Comparison of ENCODE assay signal across 9 mouse cellular contexts in the genomic region with DNA sequence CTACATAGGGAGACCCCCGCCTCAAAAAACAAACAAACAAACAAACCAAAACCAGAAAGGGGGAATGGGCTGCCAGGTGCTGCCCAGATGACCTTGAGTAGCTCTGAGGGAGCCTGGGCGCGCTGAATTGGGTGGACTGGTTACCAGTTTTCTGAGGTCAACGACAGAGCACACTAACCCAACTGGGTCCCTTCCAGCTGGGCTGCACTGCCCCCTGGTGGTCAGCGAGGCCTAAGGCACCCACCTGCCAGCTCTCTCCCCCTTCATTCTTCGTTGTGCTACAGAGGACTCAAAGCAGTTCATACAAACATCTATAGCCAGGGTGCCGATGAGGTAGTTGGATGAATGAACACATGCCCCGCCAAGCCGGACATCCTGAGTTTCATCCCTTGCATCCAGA. TPM values are rescaled to one million over a fixed set of nuclear protein-coding genes. Genes with fewer than 3 reads are reported as not detected.
DNase-seq lines count a peak whose midpoint lies in the region; ATAC-seq and TF ChIP-seq lines count a peak whose summit lies in the region.
"Had no signal": no experiment of that assay in that cellular context is flagged by ENCODE, and none has a peak within 500 bp of the region (broad histone marks: within the 10 kb centered on the region; RNA-seq: fewer than 3 reads in every experiment).

No protein-coding gene starts in this region.

- H3K27me3 ChIP-seq in kidney, embryonic 15.5 days, result no peaks in the 10 kb centered on the region
- H3K27me3 ChIP-seq in intestine, embryonic 15.5 days (replicated peaks), result no peaks in the 10 kb centered on the region
- H3K27me3 ChIP-seq in liver, embryonic 12.5 days (replicated peaks), result no peaks in the 10 kb centered on the region
- H3K27me3 ChIP-seq: embryonic facial prominence, embryonic 15.5 days had no signal

- peak; percentile 57 for DNase-seq in kidney, adult 11 months
- DNase-seq in testis, postnatal 14 days (ENCODE audit: low spot score), result peak; percentile 74

- no peak; the same call in 1 of the 2 replicates for ATAC-seq in kidney, embryonic 15.5 days (replicated peaks; ENCODE audit: low FRiP score)
- peak; percentile 88 for ATAC-seq in erythroid progenitor cell, adult 5-6 weeks (replicated peaks; ENCODE audit: low FRiP score, poor library complexity, severe bottlenecking)
- peak; percentile 68 for ATAC-seq in intestine, embryonic 15.5 days
- ATAC-seq in liver, embryonic 12.5 days, result peak; percentile 69; the same call in 1 of the 2 replicates
- ATAC-seq in neutrophil, adult 5-6 weeks (ENCODE audit: extremely low read depth, insufficient number of reproducible peaks, low FRiP score, poor library complexity, severe bottlenecking), result peak; percentile 78

- H3K4me2 ChIP-seq in kidney, embryonic 15.5 days, result no peak overlapping the region
- H3K4me2 ChIP-seq in intestine, embryonic 15.5 days (replicated peaks), result no peak overlapping the region
- no peak overlapping the region for H3K4me2 ChIP-seq in liver, embryonic 12.5 days
- H3K4me2 ChIP-seq: embryonic facial prominence, embryonic 15.5 days had no signal

- H3K4me1 ChIP-seq in kidney, embryonic 15.5 days, result peaks cover 4% of the 10 kb centered on the region; the same call in 1 of the 2 replicates
- no peaks in the 10 kb centered on the region for H3K4me1 ChIP-seq in bone marrow, adult 2 months (ENCODE audit: control insufficient read depth, insufficient read depth, low read length)
- H3K4me1 ChIP-seq in intestine, embryonic 15.5 days (replicated peaks), result no peaks in the 10 kb centered on the region
- peaks cover 8% of the 10 kb centered on the region; the same call in 1 of the 2 replicates for H3K4me1 ChIP-seq in liver, embryonic 12.5 days
- H3K4me1 ChIP-seq: embryonic facial prominence, embryonic 15.5 days had no signal

- H3K9ac ChIP-seq in kidney, embryonic 15.5 days, result no peak overlapping the region
- H3K9ac ChIP-seq in intestine, embryonic 15.5 days, result no peak overlapping the region
- H3K9ac ChIP-seq in liver, embryonic 12.5 days, result no peak overlapping the region
- H3K9ac ChIP-seq: embryonic facial prominence, embryonic 15.5 days had no signal

- no peaks in the 10 kb centered on the region for H3K36me3 ChIP-seq in kidney, embryonic 15.5 days
- H3K36me3 ChIP-seq in intestine, embryonic 15.5 days, result no peaks in the 10 kb centered on the region
- no peaks in the 10 kb centered on the region for H3K36me3 ChIP-seq in liver, embryonic 12.5 days
- H3K36me3 ChIP-seq: embryonic facial prominence, embryonic 15.5 days had no signal

- peak; percentile 43; the same call in 1 of the 2 replicates for TF ChIP-seq POLR2A in bone marrow, adult 2 months (IDR thresholded peaks at IDR 0.05; ENCODE audit: borderline replicate concordance, control insufficient read depth, low read depth, low read length)

- no peak overlapping the region for H3K4me3 ChIP-seq in kidney, embryonic 15.5 days (replicated peaks)
- H3K4me3 ChIP-seq in bone marrow, adult 2 months (replicated peaks; ENCODE audit: control insufficient read depth, low read depth, low read length), result no peak overlapping the region
- H3K4me3 ChIP-seq in intestine, embryonic 15.5 days (replicated peaks), result no peak overlapping the region
- no peak overlapping the region for H3K4me3 ChIP-seq in liver, embryonic 12.5 days
- H3K4me3 ChIP-seq: embryonic facial prominence, embryonic 15.5 days had no signal

- H3K9me3 ChIP-seq in kidney, embryonic 15.5 days (replicated peaks), result no peaks in the 10 kb centered on the region
- H3K9me3 ChIP-seq in intestine, embryonic 15.5 days, result no peaks in the 10 kb centered on the region
- no peaks in the 10 kb centered on the region for H3K9me3 ChIP-seq in liver, embryonic 12.5 days (replicated peaks)
- H3K9me3 ChIP-seq: embryonic facial prominence, embryonic 15.5 days had no signal

- WGBS in kidney, embryonic 15.5 days, result 30% methylated on average over 9 of the region's 9 CpGs
- 25% methylated on average over 9 of the region's 9 CpGs for WGBS in bone marrow, adult 2 months
- WGBS in intestine, embryonic 15.5 days, result 29% methylated on average over 9 of the region's 9 CpGs
- WGBS in liver, embryonic 12.5 days (ENCODE audit: insufficient replicate concordance), result 11% methylated on average over 9 of the region's 9 CpGs

- peak; percentile 95 for TF ChIP-seq CTCF in bone marrow, adult 2 months (IDR thresholded peaks at IDR 0.05; ENCODE audit: control insufficient read depth, insufficient read depth, low read length)

- H3K27ac ChIP-seq in kidney, embryonic 15.5 days, result no peak overlapping the region
- H3K27ac ChIP-seq in bone marrow, adult 2 months (ENCODE audit: control insufficient read depth, insufficient read depth, low read depth, low read length, poor library complexity), result no peak overlapping the region
- H3K27ac ChIP-seq in intestine, embryonic 15.5 days, result no peak overlapping the region
- no peak overlapping the region for H3K27ac ChIP-seq in liver, embryonic 12.5 days
- H3K27ac ChIP-seq: embryonic facial prominence, embryonic 15.5 days had no signal

RNA-seq across cellular contexts. Expression of a gene that starts 8.6 kb away (rescaled TPM):
- polyA plus RNA-seq in kidney, embryonic 15.5 days (2015; fragmentation: Nextera tagmentation; extraction: Ambion mirVana), result 35.3 and 37.6 TPM in 2 replicates
- polyA plus RNA-seq in bone marrow, adult 2 months (2011; ENCODE audit: insufficient read depth, insufficient read length, low replicate concordance, missing spikeins), result 11.5 and 16.3 TPM in 2 replicates
- total RNA-seq in erythroid progenitor cell, adult 5-6 weeks (2015; ENCODE audit: low replicate concordance), result 15.5 and 18.9 TPM in 2 replicates
- 18.1 and 23.0 TPM in 2 replicates for total RNA-seq in erythroid progenitor cell, adult 5-6 weeks (2017; ENCODE audit: low replicate concordance)
- polyA plus RNA-seq in intestine, embryonic 15.5 days (2015; fragmentation: Nextera tagmentation; extraction: Ambion mirVana), result 29.7 and 33.1 TPM in 2 replicates
- 29.1 and 30.1 TPM in 2 replicates for polyA plus RNA-seq in liver, embryonic 12.5 days (2016; fragmentation: Nextera tagmentation; extraction: Ambion mirVana)
- 36.0 and 37.5 TPM in 2 replicates for total RNA-seq in neutrophil, adult 5-6 weeks (2017)

RNA-seq across cellular contexts. Expression of a gene that starts 10.4 kb away (rescaled TPM):
- not detected in 2 replicates for polyA plus RNA-seq in kidney, embryonic 15.5 days (2015; fragmentation: Nextera tagmentation; extraction: Ambion mirVana)
- polyA plus RNA-seq in bone marrow, adult 2 months (2011; ENCODE audit: insufficient read depth, insufficient read length, low replicate concordance, missing spikeins), result not detected in 2 replicates
- total RNA-seq in erythroid progenitor cell, adult 5-6 weeks (2015; ENCODE audit: low replicate concordance), result 43.2 TPM in 1 of 2 replicates, not detected in the other
- not detected in 2 replicates for total RNA-seq in erythroid progenitor cell, adult 5-6 weeks (2017; ENCODE audit: low replicate concordance)
- not detected in 2 replicates for polyA plus RNA-seq in intestine, embryonic 15.5 days (2015; fragmentation: Nextera tagmentation; extraction: Ambion mirVana)
- polyA plus RNA-seq in liver, embryonic 12.5 days (2016; fragmentation: Nextera tagmentation; extraction: Ambion mirVana), result not detected in 2 replicates
- not detected in 2 replicates for total RNA-seq in neutrophil, adult 5-6 weeks (2017)
- polyA plus RNA-seq: embryonic facial prominence, embryonic 15.5 days had no signal

RNA-seq across cellular contexts. Expression of a gene that starts 29.8 kb away (rescaled TPM):
- polyA plus RNA-seq in kidney, embryonic 15.5 days (2015; fragmentation: Nextera tagmentation; extraction: Ambion mirVana), result 127 and 131 TPM in 2 replicates
- 248 and 280 TPM in 2 replicates for polyA plus RNA-seq in bone marrow, adult 2 months (2011; ENCODE audit: insufficient read depth, insufficient read length, low replicate concordance, missing spikeins)
- total RNA-seq in erythroid progenitor cell, adult 5-6 weeks (2015; ENCODE audit: low replicate concordance), result 287 and 355 TPM in 2 replicates
- 402 and 410 TPM in 2 replicates for total RNA-seq in erythroid progenitor cell, adult 5-6 weeks (2017; ENCODE audit: low replicate concordance)
- polyA plus RNA-seq in intestine, embryonic 15.5 days (2015; fragmentation: Nextera tagmentation; extraction: Ambion mirVana), result 138 and 143 TPM in 2 replicates
- polyA plus RNA-seq in liver, embryonic 12.5 days (2016; fragmentation: Nextera tagmentation; extraction: Ambion mirVana), result 141 and 145 TPM in 2 replicates
- total RNA-seq in neutrophil, adult 5-6 weeks (2017), result 367 and 386 TPM in 2 replicates

RNA-seq across cellular contexts. Expression of a gene that starts 38.9 kb away (rescaled TPM):
- 57.3 and 58.8 TPM in 2 replicates for polyA plus RNA-seq in kidney, embryonic 15.5 days (2015; fragmentation: Nextera tagmentation; extraction: Ambion mirVana)
- polyA plus RNA-seq in bone marrow, adult 2 months (2011; ENCODE audit: insufficient read depth, insufficient read length, low replicate concordance, missing spikeins), result 21.3 and 53.7 TPM in 2 replicates
- 13.8 and 15.5 TPM in 2 replicates for total RNA-seq in erythroid progenitor cell, adult 5-6 weeks (2015; ENCODE audit: low replicate concordance)
- 3.8 and 11.3 TPM in 2 replicates for total RNA-seq in erythroid progenitor cell, adult 5-6 weeks (2017; ENCODE audit: low replicate concordance)
- polyA plus RNA-seq in intestine, embryonic 15.5 days (2015; fragmentation: Nextera tagmentation; extraction: Ambion mirVana), result 55.4 and 56.0 TPM in 2 replicates
- polyA plus RNA-seq in liver, embryonic 12.5 days (2016; fragmentation: Nextera tagmentation; extraction: Ambion mirVana), result 46.8 and 47.0 TPM in 2 replicates
- 6.2 and 12.2 TPM in 2 replicates for total RNA-seq in neutrophil, adult 5-6 weeks (2017)

RNA-seq across cellular contexts. Expression of a gene that starts 51.7 kb away (rescaled TPM):
- 6.4 and 7.3 TPM in 2 replicates for polyA plus RNA-seq in kidney, embryonic 15.5 days (2015; fragmentation: Nextera tagmentation; extraction: Ambion mirVana)
- 0.97 TPM in 1 of 2 replicates, not detected in the other for polyA plus RNA-seq in bone marrow, adult 2 months (2011; ENCODE audit: insufficient read depth, insufficient read length, low replicate concordance, missing spikeins)
- not detected in 2 replicates for total RNA-seq in erythroid progenitor cell, adult 5-6 weeks (2015; ENCODE audit: low replicate concordance)
- total RNA-seq in erythroid progenitor cell, adult 5-6 weeks (2017; ENCODE audit: low replicate concordance), result not detected in 2 replicates
- polyA plus RNA-seq in intestine, embryonic 15.5 days (2015; fragmentation: Nextera tagmentation; extraction: Ambion mirVana), result 12.1 and 13.6 TPM in 2 replicates
- 0.96 and 1.2 TPM in 2 replicates for polyA plus RNA-seq in liver, embryonic 12.5 days (2016; fragmentation: Nextera tagmentation; extraction: Ambion mirVana)
- total RNA-seq in neutrophil, adult 5-6 weeks (2017), result 0.12 and 0.23 TPM in 2 replicates
